Mouse (Mus musculus) kidney, embryonic 14.5 days (tissue): ENCODE results near the gene Zfp318. TPM values are rescaled to one million over a fixed set of nuclear protein-coding genes. Genes with fewer than 3 reads are reported as not detected.

Source experiments
- ATAC-seq: fragments of 200-750 bp; cut with Nextera tagmentation; 2 replicates; pipeline ENCODE4 v1.8.0; 2017; ENCODE audit warnings: moderate number of reproducible peaks, mild to moderate bottlenecking, moderate TSS enrichment, moderate library complexity; ENCODE audit not compliant: low FRiP score, low TSS enrichment
- H3K27ac ChIP-seq: fragments of 300-500 bp; sonication (generic); 2 replicates; pipeline ENCODE4 v1.5.1; 2014; ENCODE audit warnings: low read depth, mild to moderate bottlenecking, low read length, moderate library complexity, mixed read lengths
- H3K27me3 ChIP-seq: fragments of 300-500 bp; sonication (generic); 2 replicates; pipeline ENCODE4 v1.6.1; 2014; ENCODE audit warnings: mild to moderate bottlenecking, low read length; ENCODE audit not compliant: control insufficient read depth, insufficient read depth
- H3K36me3 ChIP-seq: fragments of 300-500 bp; sonication (generic); 2 replicates; pipeline ENCODE4 v1.6.1; 2014; ENCODE audit warnings: low read length, mixed read lengths; ENCODE audit not compliant: control insufficient read depth, insufficient read depth
- H3K4me1 ChIP-seq: fragments of 300-500 bp; sonication (generic); 2 replicates; pipeline ENCODE4 v1.6.1; 2014; ENCODE audit warnings: low read length, mixed read lengths; ENCODE audit not compliant: control insufficient read depth, insufficient read depth
- H3K4me2 ChIP-seq: fragments of 300-500 bp; sonication (generic); replicated peaks from 2 replicates; pipeline ENCODE4 v1.6.1; 2014; ENCODE audit warnings: low read depth, mild to moderate bottlenecking, low read length
- H3K4me3 ChIP-seq: fragments of 300-500 bp; sonication (generic); 2 replicates; pipeline ENCODE4 v1.5.1; 2014; ENCODE audit warnings: mild to moderate bottlenecking, low read length
- H3K9ac ChIP-seq: fragments of 300-500 bp; sonication (generic); 2 replicates; pipeline ENCODE4 v1.6.1; 2014; ENCODE audit warnings: low read depth, mild to moderate bottlenecking, low read length, moderate library complexity
- H3K9me3 ChIP-seq: fragments of 300-500 bp; sonication (generic); 2 replicates; pipeline ENCODE4 v1.6.1; 2016; ENCODE audit warnings: low read length; ENCODE audit not compliant: control insufficient read depth
- WGBS: fragments of 180-500 bp; shearing (Covaris S2); extraction: QIAGEN DNeasy Blood & Tissue Kit; methylation state at CpG from one replicate; pipeline ENCODE4 v1.1.7; 2014; 5-methylcytosine and 5-hydroxymethylcytosine counted together
- polyA plus RNA-seq: library from polyadenylated mRNA; unstranded; fragments of >200 nt; fragmentation: Nextera tagmentation; extraction: Ambion mirVana; gene quantifications from 2 replicates; pipeline ENCODE4 v1.2.1, GENCODE M21; 2014

The Zfp318 gene
- polyA plus RNA-seq, 1 experiment from 2014 or later: 18.3 TPM

DNA sequence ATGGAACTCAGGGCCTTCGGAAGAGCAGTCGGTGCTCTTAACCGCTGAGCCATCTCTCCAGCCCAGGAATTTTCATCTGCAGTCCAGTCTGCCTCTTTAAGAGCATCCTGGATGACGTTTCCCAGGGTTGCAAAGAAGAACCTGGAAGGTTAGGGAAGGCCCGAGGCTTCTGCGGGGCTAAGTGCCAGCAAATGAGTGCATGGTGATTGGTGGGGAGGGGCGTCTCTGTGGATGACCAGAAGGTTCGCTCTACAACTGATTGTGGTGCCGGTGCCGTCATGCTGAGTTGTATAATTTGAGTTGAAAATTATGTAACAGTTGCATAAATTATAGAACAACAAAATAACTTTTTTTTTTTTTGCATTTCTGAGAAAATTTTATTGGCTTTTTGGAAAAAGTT, 55.6 kb downstream of the Zfp318 start:
- no peak overlapping the region for H3K4me2 ChIP-seq
- no peak overlapping the region for H3K27ac ChIP-seq
- H3K4me1 ChIP-seq: no peaks in the 10 kb centered on the region
- WGBS: 94% methylated on average over 10 of the region's 10 CpGs
- no peak overlapping the region for H3K9ac ChIP-seq
- peaks cover 28% of the 10 kb centered on the region for H3K27me3 ChIP-seq
- no peak for ATAC-seq
- no peak overlapping the region for H3K4me3 ChIP-seq
- no peaks in the 10 kb centered on the region for H3K36me3 ChIP-seq
- H3K9me3 ChIP-seq: no peaks in the 10 kb centered on the region

DNA sequence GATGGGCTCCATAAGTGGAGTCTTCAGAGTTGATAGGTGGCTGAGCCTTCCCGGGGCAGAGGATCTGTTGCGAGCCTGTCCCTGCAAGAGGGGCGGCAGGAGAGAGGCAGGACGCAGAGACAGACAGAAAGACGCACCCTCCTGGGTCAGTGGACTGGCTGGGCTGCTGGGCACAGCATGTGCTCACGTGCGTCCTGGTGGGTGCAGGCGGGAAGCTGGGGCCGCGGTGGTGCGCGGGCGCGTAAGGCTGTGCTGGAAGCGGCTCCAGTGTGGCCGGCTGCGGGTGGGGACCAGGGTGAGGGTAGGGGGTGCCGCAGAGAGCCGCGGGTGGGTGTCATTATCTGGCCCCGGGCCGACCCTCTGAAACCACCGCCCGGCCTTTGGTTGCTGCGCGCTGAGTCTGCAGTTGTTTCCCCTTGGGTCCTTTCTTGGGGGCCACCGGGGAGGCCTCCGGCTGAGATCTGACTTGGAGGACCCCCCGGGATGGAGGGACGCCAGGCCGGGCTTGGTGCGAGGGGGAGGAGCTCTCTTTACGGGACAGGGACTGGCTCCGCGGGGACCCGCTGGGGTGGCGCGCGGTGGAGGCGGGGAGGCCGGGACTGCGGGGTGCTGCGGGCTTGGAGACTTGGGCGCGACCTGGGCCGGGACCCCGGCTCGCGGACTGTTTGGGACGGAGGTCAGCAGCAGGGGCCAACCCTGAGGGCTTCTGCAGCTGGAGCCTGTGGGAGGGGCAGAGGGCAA, 61.5 kb downstream of the Zfp318 start:
- 1% methylated on average over 45 of the region's 50 CpGs for WGBS
- H3K27me3 ChIP-seq: peaks cover 49% of the 10 kb centered on the region
- H3K4me1 ChIP-seq: peaks cover 5% of the 10 kb centered on the region; the same call in 1 of the 2 replicates
- no peaks in the 10 kb centered on the region for H3K9me3 ChIP-seq
- H3K9ac ChIP-seq: peak overlapping the region; percentile 34
- H3K27ac ChIP-seq: no peak overlapping the region
- H3K36me3 ChIP-seq: no peaks in the 10 kb centered on the region
- H3K4me2 ChIP-seq: peak overlapping the region; percentile 70
- peak overlapping the region; percentile 38 for H3K4me3 ChIP-seq
- peak; percentile 43; the same call in 1 of the 2 replicates for ATAC-seq

DNA sequence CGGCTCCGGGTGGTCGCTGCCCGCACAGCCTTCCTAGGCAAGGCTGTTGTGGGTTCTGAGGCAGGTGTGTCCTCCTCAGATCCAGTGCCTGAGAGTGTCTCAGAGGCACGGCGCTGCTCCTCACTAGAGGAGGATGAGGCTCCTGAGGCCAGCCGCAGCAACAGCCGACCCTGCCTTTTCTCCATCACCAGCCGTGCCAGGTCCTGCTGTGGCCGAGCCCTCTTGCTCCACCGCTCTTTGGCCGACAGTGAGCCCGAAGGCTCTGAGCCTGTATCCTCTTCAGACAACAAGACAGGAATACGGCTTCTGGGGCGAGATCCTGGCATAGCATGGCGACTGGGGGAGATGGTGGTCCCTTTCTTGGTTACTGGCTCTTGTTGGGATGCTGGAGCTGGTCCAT, 62.7 kb downstream of the Zfp318 start:
- no peak overlapping the region for H3K4me3 ChIP-seq
- peaks cover 5% of the 10 kb centered on the region; the same call in 1 of the 2 replicates for H3K4me1 ChIP-seq
- no peaks in the 10 kb centered on the region for H3K9me3 ChIP-seq
- no peaks in the 10 kb centered on the region for H3K36me3 ChIP-seq
- no peak overlapping the region for H3K27ac ChIP-seq
- peaks cover 49% of the 10 kb centered on the region for H3K27me3 ChIP-seq
- no peak overlapping the region for H3K9ac ChIP-seq
- no peak overlapping the region for H3K4me2 ChIP-seq
- 95% methylated on average over 16 of the region's 16 CpGs for WGBS
- ATAC-seq: no peak

DNA sequence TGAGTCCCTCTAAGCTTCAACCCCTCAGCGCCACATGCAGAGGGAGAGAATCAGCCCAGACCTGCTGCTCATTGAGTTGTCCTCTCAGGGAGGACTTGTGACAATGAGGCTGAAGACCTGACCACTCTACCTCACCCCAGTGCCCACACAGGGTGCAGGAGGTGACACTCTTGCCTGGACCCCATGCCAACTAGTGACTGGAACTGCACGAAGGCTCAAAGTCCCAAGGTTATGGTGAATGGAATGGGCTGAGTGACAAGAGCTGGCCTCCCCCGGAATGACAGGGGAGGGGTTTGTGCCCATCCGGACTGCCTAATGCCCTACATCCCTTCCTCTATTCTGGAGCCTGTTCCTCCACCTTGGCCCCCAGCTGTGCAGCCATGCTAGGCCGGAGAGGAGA, 69.2 kb downstream of the Zfp318 start:
- Histone ChIP-seq H3K27ac (no peak overlapping the region), H3K4me3 (no peak overlapping the region), H3K27me3 (peaks cover 45% of the 10 kb centered on the region), H3K36me3 (no peaks in the 10 kb centered on the region), H3K9me3 (no peaks in the 10 kb centered on the region), H3K4me1 (peaks cover 16% of the 10 kb centered on the region), H3K9ac (no peak overlapping the region), H3K4me2 (no peak overlapping the region)
- 27% methylated on average over 5 of the region's 5 CpGs for WGBS
- no peak for ATAC-seq

DNA sequence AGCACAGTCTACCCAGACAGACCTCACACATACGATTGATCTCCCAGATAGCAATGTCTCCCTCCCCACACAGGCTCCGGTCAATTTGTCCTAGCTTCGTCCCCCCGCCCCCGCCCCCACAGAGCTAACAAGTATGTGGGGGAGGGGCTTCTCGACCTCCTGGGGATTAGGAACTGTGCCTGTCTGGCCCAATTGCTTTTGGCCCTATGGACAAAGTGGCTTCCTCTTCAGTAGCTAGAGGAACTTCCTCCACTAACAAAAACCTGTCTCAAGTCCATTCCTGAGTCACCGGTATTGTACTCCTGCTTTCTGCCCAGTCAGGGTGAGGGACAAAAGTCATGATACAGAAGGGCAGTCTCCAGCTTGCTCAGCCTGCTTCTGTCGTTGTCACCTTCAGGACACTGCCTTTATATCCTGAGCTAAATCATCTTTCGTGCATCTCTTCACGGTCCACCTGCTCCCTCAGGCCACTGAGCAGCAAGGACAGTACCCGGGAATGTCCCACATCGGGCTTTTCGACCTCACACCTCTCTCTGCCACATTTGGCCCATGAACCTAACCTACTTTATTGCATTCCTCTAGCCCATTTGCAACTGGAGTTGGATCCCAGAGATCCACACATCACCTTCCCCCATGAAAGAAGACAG, 69.9 kb downstream of the Zfp318 start:
- H3K36me3 ChIP-seq: no peaks in the 10 kb centered on the region
- 3% methylated on average over 13 of the region's 13 CpGs for WGBS
- H3K27ac ChIP-seq: no peak overlapping the region
- no peaks in the 10 kb centered on the region for H3K9me3 ChIP-seq
- peak overlapping the region; percentile 63; the same call in 1 of the 2 replicates for H3K4me2 ChIP-seq
- peaks cover 16% of the 10 kb centered on the region for H3K4me1 ChIP-seq
- 0 out of 2 replicates have a peak overlapping the region, but pooled peaks have one; percentile 28 for H3K9ac ChIP-seq
- H3K27me3 ChIP-seq: peaks cover 52% of the 10 kb centered on the region
- no peak for ATAC-seq
- H3K4me3 ChIP-seq: no peak overlapping the region

DNA sequence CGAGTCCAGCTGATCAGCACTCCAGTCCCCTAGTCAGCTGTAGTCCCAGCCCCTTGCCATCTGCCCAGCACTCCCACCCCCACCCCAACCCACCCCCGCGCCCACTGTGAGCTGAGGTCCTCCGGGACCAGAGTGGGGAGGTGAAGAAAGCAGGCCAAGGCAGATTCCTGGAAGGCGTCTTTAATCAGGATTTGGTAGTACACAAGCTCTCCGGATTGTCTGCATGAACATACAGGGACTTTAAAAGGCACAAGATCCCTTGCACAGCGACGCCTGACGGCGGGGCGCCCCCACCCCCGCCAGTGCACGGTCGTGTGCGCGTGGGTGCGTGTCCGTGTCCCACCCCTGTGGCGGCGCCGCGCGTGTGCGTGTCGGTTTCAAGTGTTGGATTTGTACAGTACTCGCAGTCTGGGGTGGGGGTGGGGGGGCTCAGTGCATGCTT, 70.5 kb downstream of the Zfp318 start:
- H3K9ac ChIP-seq: peak overlapping the region; percentile 28; the same call in 1 of the 2 replicates
- H3K4me1 ChIP-seq: peaks cover 16% of the 10 kb centered on the region
- H3K36me3 ChIP-seq: no peaks in the 10 kb centered on the region
- H3K27ac ChIP-seq: no peak overlapping the region
- H3K4me3 ChIP-seq: peak overlapping the region; percentile 36
- 2% methylated on average over 26 of the region's 26 CpGs for WGBS
- H3K9me3 ChIP-seq: no peaks in the 10 kb centered on the region
- H3K27me3 ChIP-seq: peaks cover 57% of the 10 kb centered on the region
- H3K4me2 ChIP-seq: peak overlapping the region; percentile 63
- 0 out of 2 replicates have a peak, but pooled peaks have one; percentile 16 for ATAC-seq

DNA sequence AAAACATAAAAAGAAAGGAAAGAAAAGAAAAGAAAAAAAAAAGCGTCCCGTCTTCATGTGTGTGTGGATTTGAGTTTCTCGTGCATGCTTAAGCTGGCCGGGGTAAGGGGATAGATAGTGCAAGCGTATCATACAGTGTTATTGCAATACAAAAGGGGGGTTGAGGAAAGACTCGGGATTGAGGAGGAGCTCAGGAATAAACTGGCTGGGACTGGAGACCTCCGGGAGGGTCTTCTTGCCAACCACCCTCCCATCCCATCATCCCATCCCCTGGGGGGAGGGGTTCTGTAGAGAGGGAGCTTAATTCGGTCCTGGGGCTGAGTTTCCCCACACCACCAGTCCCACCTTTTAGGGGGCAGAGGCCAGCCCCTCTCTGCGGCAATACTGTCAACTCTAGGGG, 71.0 kb downstream of the Zfp318 start:
- Histone ChIP-seq H3K27me3 (peaks cover 62% of the 10 kb centered on the region), H3K4me2 (peak overlapping the region; percentile 63), H3K4me1 (peaks cover 16% of the 10 kb centered on the region), H3K27ac (no peak overlapping the region), H3K36me3 (no peaks in the 10 kb centered on the region), H3K9ac (no peak overlapping the region; the same call in 1 of the 2 replicates), H3K9me3 (no peaks in the 10 kb centered on the region), H3K4me3 (peak overlapping the region; percentile 36)
- ATAC-seq: no peak
- 0% methylated on average over 9 of the region's 9 CpGs for whole genome bisulfite sequencing

DNA sequence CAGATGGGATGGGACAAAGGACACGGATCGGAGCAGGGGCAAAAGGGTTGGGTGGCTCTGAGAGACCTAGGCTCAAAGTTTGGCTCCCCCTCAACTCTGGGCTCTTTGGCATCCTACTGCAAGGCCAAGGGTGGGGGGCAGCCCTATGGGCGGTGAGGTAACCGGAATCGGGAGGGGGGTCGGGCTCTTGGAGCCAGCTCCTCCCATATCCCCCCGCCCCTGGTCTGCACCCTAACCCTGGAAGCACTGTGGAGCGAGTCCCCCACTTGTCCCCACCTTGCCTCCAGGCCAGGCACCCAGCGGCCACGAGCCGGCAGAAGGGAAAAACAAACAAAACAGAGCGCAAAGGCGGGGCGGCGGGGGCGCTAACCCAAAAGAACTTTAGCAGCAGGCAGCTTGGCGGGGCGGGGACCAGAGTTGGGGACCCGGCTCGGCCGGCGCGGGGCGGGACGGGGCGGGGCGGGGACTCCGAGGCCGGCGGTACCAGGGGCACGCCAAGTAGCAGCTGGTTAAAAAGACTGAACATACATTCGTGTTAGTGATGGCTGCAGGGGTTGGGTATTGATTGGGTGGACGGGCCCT, 71.7 kb downstream of the Zfp318 start:
- ATAC-seq: no peak
- Histone ChIP-seq H3K27me3 (peaks cover 68% of the 10 kb centered on the region), H3K9ac (0 out of 2 replicates have a peak overlapping the region, but pooled peaks have one; percentile 28), H3K4me1 (peaks cover 16% of the 10 kb centered on the region), H3K4me2 (peak overlapping the region; percentile 63), H3K27ac (no peak overlapping the region), H3K4me3 (peak overlapping the region; percentile 36), H3K36me3 (no peaks in the 10 kb centered on the region), H3K9me3 (no peaks in the 10 kb centered on the region)
- under 1% methylated on average over 33 of the region's 33 CpGs for WGBS

DNA sequence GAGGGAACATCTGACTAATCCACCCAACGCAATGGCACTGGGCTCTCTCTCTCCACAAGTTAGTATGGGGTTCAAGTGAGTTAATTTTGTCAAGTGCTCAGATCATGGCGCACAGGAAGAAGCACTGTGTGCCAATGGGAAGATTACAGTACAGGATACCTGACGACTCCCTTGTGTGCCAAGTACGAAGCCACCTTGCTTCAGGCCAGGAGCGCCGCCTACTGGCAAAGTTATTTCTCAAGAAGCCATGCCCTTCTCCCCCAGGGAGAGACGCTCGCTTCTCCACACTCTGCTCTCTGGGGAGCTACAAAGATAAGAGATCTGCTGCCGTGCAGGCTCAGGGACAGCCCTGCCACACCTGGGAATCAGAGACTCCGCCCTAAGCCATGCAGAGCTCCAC, 74.3 kb downstream of the Zfp318 start:
- H3K36me3 ChIP-seq: no peaks in the 10 kb centered on the region
- H3K4me2 ChIP-seq: no peak overlapping the region
- H3K9ac ChIP-seq: no peak overlapping the region
- no peaks in the 10 kb centered on the region for H3K9me3 ChIP-seq
- H3K4me3 ChIP-seq: no peak overlapping the region
- H3K27me3 ChIP-seq: peaks cover 74% of the 10 kb centered on the region
- H3K4me1 ChIP-seq: peaks cover 22% of the 10 kb centered on the region
- WGBS: 13% methylated on average over 10 of the region's 10 CpGs
- no peak overlapping the region for H3K27ac ChIP-seq
- ATAC-seq: no peak
